Mouse (Mus musculus) ZHBTc4 (cell line): Measurements from ENCODE around the gene Gm4070.
"Not testable (repeated sequence)": the region's sequence is repeated elsewhere in the genome, so short reads cannot be mapped to it uniquely, and the experiment has no call there.

Source experiments
- DNase-seq: peaks from one replicate; pipeline ENCODE4 v3.0.0-alpha.2; 2011; ENCODE audit warnings: low read depth, low spot score

Gm4070 gene

GRCm38 (mm10) chr7:105953812-105954211, at the start of gene Gm4070:
Gm4070 (minus strand) TSS chr7:105953967.
- DNase-seq = not testable (repeated sequence)

DNA sequence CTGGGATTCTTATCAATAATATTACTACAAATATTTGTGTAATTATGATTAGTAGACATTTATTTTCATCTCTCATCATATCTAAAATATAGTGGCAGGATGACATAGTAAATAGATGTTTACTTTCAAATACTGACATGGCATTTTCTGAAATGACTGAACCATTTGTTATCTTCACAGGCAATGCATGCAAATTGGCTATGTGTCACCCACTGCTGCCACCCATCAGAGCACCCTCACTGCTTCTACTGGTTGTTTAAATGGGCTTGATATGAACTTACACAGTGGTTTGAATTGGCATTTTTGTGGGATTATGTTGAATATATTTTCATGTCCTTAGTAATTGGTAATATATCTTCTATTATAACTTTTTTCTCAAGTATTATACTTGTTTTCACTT, 773 bp upstream of the Gm4070 start:
- DNase-seq = not testable (repeated sequence)

GRCm38 (mm10) chr7:105952408-105952807, 1.4 kb downstream of the Gm4070 start:
- not testable (repeated sequence) for DNase-seq

- DNase-seq = not testable (repeated sequence)
Observed at GRCm38 (mm10) chr7:105945238-105945637, 8.5 kb downstream of the Gm4070 start.

GRCm38 (mm10) chr7:105932132-105932531, 21.6 kb downstream of the Gm4070 start:
- not testable (repeated sequence) for DNase-seq

GRCm38 (mm10) chr7:105883588-105884336, 70.0 kb downstream of the Gm4070 start:
- not testable (repeated sequence) for DNase-seq

GRCm38 (mm10) chr7:105879717-105880484, 73.9 kb downstream of the Gm4070 start:
- not testable (repeated sequence) for DNase-seq

DNA sequence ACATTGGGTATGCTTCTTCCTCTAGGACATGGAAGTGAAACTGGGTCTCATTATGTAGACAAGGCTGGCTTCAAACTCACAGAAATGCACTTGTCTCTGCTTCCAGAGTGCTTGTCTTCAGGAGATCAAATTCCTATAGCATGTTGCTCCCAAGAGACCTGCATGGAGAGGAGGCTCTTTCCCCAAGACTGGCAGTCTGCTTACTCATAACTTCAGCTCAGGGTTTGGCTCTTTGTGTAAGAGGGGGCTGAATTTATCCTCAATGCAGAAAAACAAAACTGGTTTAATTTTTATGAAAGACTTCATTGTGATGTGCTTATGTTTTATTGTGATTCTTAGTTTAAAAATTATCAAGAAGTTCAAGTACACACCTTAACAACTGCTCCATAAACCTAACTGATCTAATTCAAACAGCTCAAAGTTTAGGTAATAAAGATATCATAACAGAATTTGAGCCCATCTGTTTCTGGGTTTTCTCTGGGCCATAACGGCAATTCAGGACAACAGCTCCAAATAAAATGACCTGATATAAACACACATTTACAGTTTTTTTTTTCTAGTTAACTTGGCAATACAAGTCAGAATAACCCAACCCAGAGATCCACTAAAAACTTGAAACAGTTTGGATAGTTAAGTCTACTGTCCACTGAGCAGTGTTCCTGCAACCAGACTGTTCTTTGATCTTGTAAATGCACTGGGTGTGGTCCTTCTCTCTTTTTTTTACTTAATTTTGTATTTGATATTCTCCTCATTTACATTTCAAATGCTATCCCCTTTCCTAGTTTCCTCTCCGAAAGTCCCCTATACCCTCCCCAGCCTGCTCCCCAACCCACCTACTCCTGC, 97.8 kb downstream of the Gm4070 start:
- DNase-seq = not testable (repeated sequence)
